Mouse (Mus musculus) thymus, adult 2 months (tissue): ENCODE data around the gene Mboat2.

Experiments
- CTCF ChIP-seq: fragments of 200-500 bp; IDR thresholded peaks from 2 replicates; pipeline ENCODE4 v1.5.1; 2012; ENCODE audit warnings: mild to moderate bottlenecking, control low read depth, low read length, moderate library complexity, borderline replicate concordance; ENCODE audit not compliant: control insufficient read depth, poor library complexity, insufficient read depth; ENCODE audit errors: extremely low read depth
- POLR2A ChIP-seq: fragments of 200-500 bp; IDR thresholded peaks from 2 replicates; pipeline ENCODE4 v1.6.1; 2012; ENCODE audit warnings: mild to moderate bottlenecking, low read length, control low read depth, moderate library complexity; ENCODE audit not compliant: control insufficient read depth, poor library complexity, insufficient read depth; ENCODE audit errors: extremely low read depth

GRCm38 (mm10) chr12:24973586-24973985 lies 142.9 kb downstream of the Mboat2 start:
- TF ChIP-seq CTCF (no peak), POLR2A (no peak)
